Mouse (Mus musculus) ES-Bruce4 (cell line): ENCODE measurements at regions not wholly inside any gene's neighbourhood (a gene's known extent, or its start where the extent isn't known, plus 50 kb on each side); places are given as distances from the start of the nearest gene placed in this dataset.

ENCODE experiments used
- CTCF ChIP-seq: IDR thresholded peaks from one replicate; pipeline ENCODE4 v1.8.1; 2011; ENCODE audit warnings: low read depth, low read length
- POLR2A ChIP-seq: IDR thresholded peaks from one replicate; pipeline ENCODE4 v1.8.1; 2011; ENCODE audit warnings: low read length; ENCODE audit not compliant: insufficient read depth

- TF ChIP-seq CTCF (no peak), POLR2A (no peak)
These were observed 67.3 kb upstream of the Ssr3 start for GRCm38 (mm10) chr3:65459702-65460101.
